Mouse (Mus musculus) G1E (cell line): ENCODE data around the gene Ppy. TPM values are rescaled to one million over a fixed set of nuclear protein-coding genes. Genes with fewer than 3 reads are reported as not detected.
A peak's percentile ranks its signal among the peaks of the same experiment; 100 is the strongest.

Experiments
- ATAC-seq: 2 replicates; pipeline ENCODE4 v1.8.0; 2016; ENCODE audit warnings: mild to moderate bottlenecking; ENCODE audit not compliant: insufficient number of reproducible peaks, poor library complexity, low FRiP score, severe bottlenecking; ENCODE audit errors: extremely low read depth
- DNase-seq: peaks from one replicate; pipeline ENCODE4 v3.0.0; 2012; ENCODE audit warnings: low spot score
- H3K27me3 ChIP-seq: 2 replicates; pipeline ENCODE4 v1.6.1; 2012; ENCODE audit warnings: mild to moderate bottlenecking, low read length, inconsistent platforms; ENCODE audit not compliant: insufficient read depth
- H3K36me3 ChIP-seq: replicated peaks from 2 replicates; pipeline ENCODE3; 2012; ENCODE audit warnings: mild to moderate bottlenecking, inconsistent platforms
- H3K4me1 ChIP-seq: 2 replicates; pipeline ENCODE4 v1.6.1; 2012; ENCODE audit warnings: low read depth, low read length, inconsistent platforms, mixed read lengths; ENCODE audit not compliant: insufficient read depth
- H3K4me3 ChIP-seq: 2 replicates; pipeline ENCODE4 v1.5.1; 2012; ENCODE audit warnings: low read depth, mild to moderate bottlenecking, inconsistent platforms, low read length, moderate library complexity, mixed read lengths
- H3K9me3 ChIP-seq: replicated peaks from 2 replicates; pipeline ENCODE4 v1.6.1; 2012; ENCODE audit warnings: inconsistent platforms
- CTCF ChIP-seq: IDR thresholded peaks from 2 replicates; pipeline ENCODE4 v1.5.1; 2012; ENCODE audit warnings: low read depth, low read length, inconsistent platforms, mixed read lengths
- GATA1 ChIP-seq: IDR thresholded peaks from 2 replicates; pipeline ENCODE4 v1.6.1; 2012; ENCODE audit warnings: borderline replicate concordance, low read length, inconsistent platforms, mixed read lengths
- GATA2 ChIP-seq: IDR thresholded peaks from 2 replicates; pipeline ENCODE4 v1.6.1; 2012; ENCODE audit warnings: low read depth, low read length, inconsistent platforms, borderline replicate concordance
- POLR2AphosphoS5 ChIP-seq: IDR thresholded peaks from 2 replicates; pipeline ENCODE4 v1.6.1; 2012; ENCODE audit warnings: low read depth, low read length, inconsistent platforms; ENCODE audit not compliant: insufficient replicate concordance
- TAL1 ChIP-seq: conservative IDR thresholded peaks from 2 replicates; pipeline ENCODE4 v1.6.1; 2012; ENCODE audit warnings: low read depth, low read length, inconsistent platforms, mixed read lengths
- polyA plus RNA-seq: library from polyadenylated mRNA; stranded (reverse); fragments of >175 nt; gene quantifications from 2 replicates; pipeline ENCODE4 v1.2.3, GENCODE M21; 2012
- total RNA-seq, 2 experiments: library from RNA; stranded (forward) in 1 of 2; stranded (reverse) in 1 of 2; fragments of 200-1000 nt in 1 of 2; fragments of >200 nt in 1 of 2; fragmentation: Nextera tagmentation in 1 of 2; gene quantifications; 2 replicates each; pipeline ENCODE4 v1.2.3; 2014 to 2017

Ppy gene
- total and polyA plus RNA-seq, 3 experiments = 0.16 TPM; not detected in 2

DNA sequence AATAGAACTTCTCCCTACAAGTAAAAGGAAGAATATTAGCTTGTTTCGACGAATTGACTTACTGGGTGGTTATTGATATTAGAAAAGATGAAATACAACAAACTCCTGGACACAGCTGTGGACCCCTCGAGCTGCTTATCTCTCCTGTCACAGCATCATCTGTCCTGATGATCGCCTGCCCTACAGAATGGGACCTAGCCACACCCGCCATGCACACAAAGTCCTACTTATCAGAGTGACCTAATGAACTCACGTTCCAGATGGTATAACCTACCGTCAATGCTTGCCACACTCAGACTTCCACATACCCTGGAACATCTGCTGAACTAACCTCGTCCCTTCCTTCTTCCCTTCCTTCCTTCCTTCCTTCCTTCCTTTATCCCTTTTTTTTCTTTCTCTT, 15.1 kb upstream of the Ppy start:
- ATAC-seq = peak; percentile 75

DNA sequence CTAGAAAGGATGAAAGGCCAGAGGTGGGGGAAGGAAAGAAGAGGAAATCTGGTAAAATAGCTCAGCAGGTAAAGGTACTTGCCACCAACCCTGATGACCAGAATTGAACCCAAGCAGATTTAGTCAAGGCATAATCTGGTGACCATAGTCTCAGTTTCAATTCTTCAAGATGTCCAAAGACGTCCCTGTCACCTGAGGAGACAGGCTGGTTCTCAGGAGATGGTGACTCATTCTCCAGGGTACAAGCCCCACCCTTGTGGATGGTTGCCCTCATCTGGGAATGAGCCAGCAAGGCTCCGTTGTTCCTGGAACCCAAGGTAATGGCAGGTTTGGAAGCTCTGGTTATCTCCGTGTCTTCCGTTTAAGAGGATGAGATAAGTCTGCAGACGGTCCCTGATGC, 10.5 kb upstream of the Ppy start:
- no peak for ATAC-seq

More for the DNA sequence above, 15.1 kb upstream of the Ppy start:
- no peak for DNase-seq
- Histone ChIP-seq H3K4me1 (peaks cover 58% of the 10 kb centered on the region), H3K4me3 (no peak overlapping the region; the same call in 1 of the 2 replicates), H3K27me3 (peaks cover 13% of the 10 kb centered on the region; the same call in 1 of the 2 replicates), H3K9me3 (peaks cover 6% of the 10 kb centered on the region), H3K36me3 (no peaks in the 10 kb centered on the region)
- TF ChIP-seq TAL1 = peak; percentile 84
- no peak for TF ChIP-seq GATA1
- TF ChIP-seq CTCF = no peak
- TF ChIP-seq GATA2 = no peak
- no peak for TF ChIP-seq POLR2AphosphoS5

DNA sequence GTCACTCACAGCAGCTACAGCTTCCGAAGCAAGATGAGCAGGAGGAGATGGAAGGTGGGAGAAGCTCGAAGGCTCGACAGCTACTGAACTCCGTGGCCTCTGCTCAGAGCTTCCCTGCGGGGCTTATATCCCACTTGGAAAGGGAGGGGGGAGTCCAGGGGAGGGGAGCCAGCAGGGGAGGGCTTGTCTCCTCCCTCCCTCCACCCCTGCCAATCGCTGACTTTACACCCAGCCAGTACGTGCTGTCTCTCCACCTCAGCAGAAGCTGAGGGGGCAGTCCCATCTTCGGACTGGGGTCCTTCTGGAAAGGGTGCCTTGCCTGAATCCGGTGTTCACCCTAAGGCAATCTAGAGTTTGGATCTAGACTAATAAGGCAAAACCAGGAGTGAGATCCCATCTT, 6.6 kb upstream of the Ppy start, which contains the start of gene Pyy:
Pyy (minus strand) TSS at position 101 of the 400 bp plus-strand sequence.
- H3K27me3 ChIP-seq = peaks cover 75% of the 10 kb centered on the region
- no peak for ATAC-seq

More for the DNA sequence above, 10.5 kb upstream of the Ppy start:
- no peak for TF ChIP-seq TAL1
- no peak for TF ChIP-seq POLR2AphosphoS5
- TF ChIP-seq GATA2 = no peak
- TF ChIP-seq GATA1 = no peak
- TF ChIP-seq CTCF = no peak
- no peak for DNase-seq
- Histone ChIP-seq H3K36me3 (no peaks in the 10 kb centered on the region), H3K27me3 (peaks cover 54% of the 10 kb centered on the region), H3K4me1 (peaks cover 46% of the 10 kb centered on the region), H3K4me3 (no peak overlapping the region), H3K9me3 (no peaks in the 10 kb centered on the region)

GRCm38 (mm10) chr11:102106911-102107310, 5.8 kb upstream of the Ppy start:
- no peak for DNase-seq
- peaks cover 79% of the 10 kb centered on the region for H3K27me3 ChIP-seq
- TF ChIP-seq GATA1 = no peak
- TF ChIP-seq POLR2AphosphoS5 = no peak
- TF ChIP-seq CTCF = no peak
- no peak for TF ChIP-seq GATA2
- TF ChIP-seq TAL1 = no peak

More for the DNA sequence above, 6.6 kb upstream of the Ppy start, which contains the start of gene Pyy:
- TF ChIP-seq POLR2AphosphoS5 (no peak), GATA1 (no peak), CTCF (no peak), GATA2 (no peak), TAL1 (no peak)
- H3K36me3 ChIP-seq = no peaks in the 10 kb centered on the region
- DNase-seq = no peak
- no peak within 1 kb of the TSS for H3K4me3 ChIP-seq
- H3K4me1 ChIP-seq = peaks cover 41% of the 10 kb centered on the region
- H3K9me3 ChIP-seq = no peaks in the 10 kb centered on the region

DNA sequence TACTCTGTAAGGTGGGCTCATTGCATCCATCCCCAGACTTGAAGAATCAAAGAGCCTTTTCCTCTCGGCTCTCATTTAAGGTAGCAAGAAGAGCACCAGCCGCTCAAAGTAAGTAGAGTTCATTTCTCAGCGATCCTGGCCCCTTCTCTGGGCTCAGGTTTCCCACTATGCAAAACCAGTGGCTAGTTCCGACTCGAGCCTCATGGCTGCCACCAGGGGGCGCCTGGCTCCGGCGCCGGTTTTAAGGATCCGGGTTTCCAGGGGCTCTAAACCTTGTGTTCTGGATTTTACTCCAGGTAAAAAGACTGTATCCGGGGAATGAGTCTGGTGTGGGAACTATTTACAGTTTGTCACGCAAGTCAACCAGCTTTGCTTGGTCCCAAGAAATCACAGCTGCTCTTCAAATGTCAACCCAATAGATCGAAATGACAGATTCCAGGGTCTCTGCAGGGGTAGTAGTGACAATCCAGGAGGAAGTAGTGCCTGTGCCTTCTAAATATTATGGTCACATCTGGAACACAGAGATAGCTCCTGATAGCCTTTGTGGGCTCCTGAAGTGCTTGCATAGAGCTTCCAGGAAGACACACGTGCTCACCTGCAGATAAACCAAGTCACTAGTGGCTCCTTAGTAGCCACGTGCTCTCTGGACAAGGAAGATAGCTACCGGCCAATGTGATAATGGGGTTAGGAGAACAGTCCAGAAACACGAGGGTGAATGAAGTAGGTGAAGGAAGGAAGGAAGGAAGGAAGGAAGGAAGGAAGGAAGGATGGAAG, 1.6 kb upstream of the Ppy start:
- ATAC-seq = no peak
- peaks cover 68% of the 10 kb centered on the region for H3K4me1 ChIP-seq
- TF ChIP-seq GATA2 = no peak
- TF ChIP-seq TAL1 = peak; percentile 38; the same call in 1 of the 2 replicates
- TF ChIP-seq POLR2AphosphoS5 = no peak
- TF ChIP-seq CTCF = peak; percentile 69
- no peaks in the 10 kb centered on the region for H3K9me3 ChIP-seq
- H3K27me3 ChIP-seq = peaks cover 88% of the 10 kb centered on the region
- no peaks in the 10 kb centered on the region for H3K36me3 ChIP-seq
- no peak for DNase-seq
- H3K4me3 ChIP-seq = no peak overlapping the region; the same call in 1 of the 2 replicates

More at GRCm38 (mm10) chr11:102106911-102107310, 5.8 kb upstream of the Ppy start:
- Histone ChIP-seq H3K36me3 (no peaks in the 10 kb centered on the region), H3K4me3 (no peak overlapping the region), H3K4me1 (peaks cover 48% of the 10 kb centered on the region), H3K9me3 (no peaks in the 10 kb centered on the region)
- no peak for ATAC-seq

- no peaks in the 10 kb centered on the region for H3K36me3 ChIP-seq
- no peaks in the 10 kb centered on the region for H3K9me3 ChIP-seq
- peaks cover 71% of the 10 kb centered on the region for H3K4me1 ChIP-seq
- H3K27me3 ChIP-seq = peaks cover 52% of the 10 kb centered on the region
- ATAC-seq (peak; percentile 84), DNase-seq (peak; percentile 80)
- peak overlapping the region; percentile 60; the same call in 1 of the 2 replicates for H3K4me3 ChIP-seq
- no peak for TF ChIP-seq GATA1
- no peak for TF ChIP-seq CTCF
- TF ChIP-seq GATA2 = no peak
- TF ChIP-seq TAL1 = no peak
- TF ChIP-seq POLR2AphosphoS5 = no peak
Observed at GRCm38 (mm10) chr11:102096887-102097391, 4.2 kb downstream of the Ppy start.
